Mouse (Mus musculus) myocyte (in vitro differentiated cells): Measurements from ENCODE around the gene Nhsl2. TPM values are rescaled to one million over a fixed set of nuclear protein-coding genes. Genes with fewer than 3 reads are reported as not detected.
"Not testable (repeated sequence)": the region's sequence is repeated elsewhere in the genome, so short reads cannot be mapped to it uniquely, and the experiment has no call there.

Source experiments
- H3K27me3 ChIP-seq: one replicate; pipeline ENCODE4 v1.6.1; 2011; ENCODE audit not compliant: control insufficient read depth, insufficient read depth, insufficient read length
- H3K36me3 ChIP-seq: one replicate; pipeline ENCODE4 v1.6.1; 2011; ENCODE audit not compliant: control insufficient read depth, insufficient read depth
- H3K4me2 ChIP-seq: one replicate; pipeline ENCODE4 v1.6.1; 2011; ENCODE audit warnings: low read depth, control low read depth
- H3K4me3 ChIP-seq: one replicate; pipeline ENCODE4 v1.5.1; 2011; ENCODE audit warnings: mild to moderate bottlenecking, control low read depth, moderate library complexity
- H3K79me2 ChIP-seq: one replicate; pipeline ENCODE4 v1.6.1; 2011; ENCODE audit not compliant: control insufficient read depth, insufficient read depth
- H3ac ChIP-seq: one replicate; pipeline ENCODE4 v1.6.1; 2011; ENCODE audit not compliant: control insufficient read depth, insufficient read length
- CEBPB ChIP-seq: IDR thresholded peaks from 2 replicates; pipeline ENCODE4 v1.6.1; 2011; ENCODE audit warnings: mild to moderate bottlenecking, moderate library complexity; ENCODE audit not compliant: poor library complexity, insufficient read depth, severe bottlenecking
- E2F4 ChIP-seq: IDR thresholded peaks from one replicate; pipeline ENCODE4 v1.6.1; 2011; ENCODE audit warnings: mild to moderate bottlenecking, control low read depth, moderate library complexity; ENCODE audit not compliant: insufficient read depth
- MAX ChIP-seq: IDR thresholded peaks from one replicate; pipeline ENCODE4 v1.6.1; 2011; ENCODE audit warnings: low read depth, mild to moderate bottlenecking, control low read depth
- MYOD1 ChIP-seq, 3 experiments: IDR thresholded peaks; one replicate each; pipeline ENCODE4 v1.6.1; 2011; ENCODE audit warnings: control low read depth in 2 of 3, low read depth in 2 of 3, mild to moderate bottlenecking in 2 of 3, moderate library complexity in 1 of 3; ENCODE audit not compliant: insufficient read length in 2 of 3, control insufficient read depth in 1 of 3
- MYOG ChIP-seq, 3 experiments: IDR thresholded peaks; one replicate each; pipeline ENCODE4 v1.6.1; 2011; ENCODE audit warnings: control low read depth in 2 of 3, low read depth in 2 of 3, mild to moderate bottlenecking in 2 of 3; ENCODE audit not compliant: insufficient read length in 2 of 3, control insufficient read depth in 1 of 3, insufficient read depth in 1 of 3
- POLR2A ChIP-seq: IDR thresholded peaks from one replicate; pipeline ENCODE4 v1.6.1; 2011; ENCODE audit warnings: low read depth, mild to moderate bottlenecking, control low read depth, moderate library complexity; ENCODE audit not compliant: insufficient read length
- POLR2AphosphoS2 ChIP-seq: IDR thresholded peaks from one replicate; pipeline ENCODE4 v1.6.1; 2011; ENCODE audit warnings: low read depth, control low read depth; ENCODE audit not compliant: insufficient read length
- REST ChIP-seq: IDR thresholded peaks from one replicate; pipeline ENCODE4 v1.6.1; 2011; ENCODE audit warnings: mild to moderate bottlenecking, control low read depth, moderate library complexity; ENCODE audit not compliant: insufficient read depth, insufficient read length
- SRF ChIP-seq: IDR thresholded peaks from one replicate; pipeline ENCODE4 v1.6.1; 2011; ENCODE audit warnings: low read depth; ENCODE audit not compliant: control insufficient read depth, insufficient read length
- TCF12 ChIP-seq: IDR thresholded peaks from one replicate; pipeline ENCODE4 v1.6.1; 2011; ENCODE audit warnings: mild to moderate bottlenecking, control low read depth; ENCODE audit not compliant: poor library complexity, insufficient read depth, severe bottlenecking
- TCF3 ChIP-seq: IDR thresholded peaks from one replicate; pipeline ENCODE4 v1.6.1; 2011; ENCODE audit warnings: low read depth, control low read depth; ENCODE audit not compliant: insufficient read length
- USF1 ChIP-seq: IDR thresholded peaks from one replicate; pipeline ENCODE4 v1.6.1; 2011; ENCODE audit warnings: low read depth, mild to moderate bottlenecking, control low read depth, moderate library complexity
- polyA plus RNA-seq: library from polyadenylated mRNA; unstranded; fragments of >200 nt; fragmentation: generic; extraction: Trizol; gene quantifications from one replicate; pipeline ENCODE4 v1.2.1, GENCODE M21; 2012; ENCODE audit warnings: missing spikeins

Gene Nhsl2
- polyA plus RNA-seq, 1 experiment: 0.25 TPM

DNA sequence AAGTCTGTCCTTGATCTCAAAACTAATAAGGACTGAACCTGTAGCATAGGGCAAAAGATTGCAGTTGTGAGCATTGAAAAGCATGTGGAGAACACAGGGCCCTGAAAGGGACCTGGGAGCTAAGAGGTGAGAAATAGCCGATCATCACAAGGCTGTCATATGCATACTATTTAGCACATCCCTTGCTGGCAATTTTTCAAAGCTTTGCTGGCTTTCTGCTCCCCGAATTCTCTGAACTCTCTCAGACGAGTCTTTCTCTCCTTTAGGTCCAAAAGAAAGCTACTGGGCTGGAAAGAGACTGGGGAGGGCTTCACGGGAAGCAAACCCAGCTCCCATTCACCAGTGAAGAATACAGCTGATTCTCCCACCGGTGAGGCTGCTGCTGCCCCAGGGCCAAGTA lies 233.2 kb downstream of the Nhsl2 start:
- no peaks in the 10 kb centered on the region for H3K27me3 ChIP-seq
- H3K4me2 ChIP-seq: no peak overlapping the region
- no peaks in the 10 kb centered on the region for H3K79me2 ChIP-seq
- H3K4me3 ChIP-seq: no peak overlapping the region
- no peak overlapping the region for H3ac ChIP-seq
- TF ChIP-seq TCF3 (no peak), POLR2A (no peak), USF1 (no peak), CEBPB (no peak), MAX (no peak), E2F4 (no peak), REST (no peak), MYOD1 (IDR thresholded peaks at IDR 0.05; ENCODE audit: control insufficient read depth in 1 of 3, insufficient read length in 2 of 3, low read depth in 2 of 3) (no peak), MYOG (IDR thresholded peaks at IDR 0.05; ENCODE audit: control insufficient read depth in 1 of 3, insufficient read depth in 1 of 3, insufficient read length in 2 of 3, low read depth in 2 of 3) (no peak), SRF (no peak), TCF12 (no peak), POLR2AphosphoS2 (no peak)
- H3K36me3 ChIP-seq: no peaks in the 10 kb centered on the region

DNA sequence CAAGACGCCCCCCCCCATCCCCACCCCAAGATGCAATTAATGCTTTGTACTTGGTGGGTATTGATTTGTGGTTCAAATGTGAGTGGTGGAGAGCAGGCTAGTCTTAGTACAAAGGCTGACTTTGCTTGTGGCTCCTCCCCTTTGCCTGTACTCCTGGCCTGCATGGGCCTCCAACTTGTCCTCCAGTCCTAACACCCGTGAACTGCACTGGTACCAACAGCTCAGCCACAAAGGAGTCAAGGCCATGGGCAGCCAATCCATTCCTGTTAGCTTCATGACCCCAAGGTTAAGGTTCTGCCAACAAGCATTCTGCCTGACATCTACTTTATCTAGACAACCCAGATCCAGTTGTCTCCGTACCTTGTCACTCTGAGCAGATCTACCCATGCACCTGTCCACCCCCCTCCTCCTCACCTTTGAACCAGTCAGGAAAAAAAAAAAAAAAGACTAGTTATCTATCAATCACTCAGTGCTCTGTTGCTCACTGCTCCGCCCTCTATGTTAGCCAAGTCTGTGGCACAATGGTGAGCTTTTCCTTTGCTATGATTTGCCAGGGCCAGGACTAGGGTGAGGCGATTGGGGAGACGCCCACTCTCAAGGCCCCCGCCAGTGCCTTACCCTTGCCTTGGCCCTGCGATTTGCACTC lies 236.7 kb downstream of the Nhsl2 start:
- Histone ChIP-seq H3K4me2 (no peak overlapping the region), H3ac (no peak overlapping the region), H3K36me3 (no peaks in the 10 kb centered on the region), H3K4me3 (no peak overlapping the region), H3K79me2 (no peaks in the 10 kb centered on the region), H3K27me3 (no peaks in the 10 kb centered on the region)
- no peak for TF ChIP-seq POLR2A
- TF ChIP-seq MAX: no peak

DNA sequence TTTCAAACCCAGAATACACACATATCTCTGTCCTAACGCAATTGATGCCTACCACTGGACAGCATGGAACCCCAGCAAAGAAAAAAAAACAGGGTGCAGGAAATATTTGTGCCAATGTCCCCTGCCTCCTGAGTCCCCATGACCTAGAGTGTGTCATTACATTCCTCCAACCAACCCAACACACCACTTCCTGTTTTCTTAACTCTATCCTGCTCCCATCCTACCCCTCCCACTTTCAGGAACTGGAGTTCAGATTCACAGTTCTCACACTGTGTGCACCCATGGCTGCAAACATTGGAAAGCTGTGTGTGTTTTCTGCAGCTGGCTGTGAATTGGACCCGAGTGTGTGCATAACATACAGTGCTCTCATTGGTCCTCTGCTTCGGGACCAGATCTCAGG lies 241.4 kb downstream of the Nhsl2 start:
- no peaks in the 10 kb centered on the region for H3K79me2 ChIP-seq
- H3K4me3 ChIP-seq: no peak overlapping the region
- no peak for TF ChIP-seq MYOD1 (IDR thresholded peaks at IDR 0.05; ENCODE audit: control insufficient read depth in 1 of 3, insufficient read length in 2 of 3, low read depth in 2 of 3)
- no peak for TF ChIP-seq E2F4
- TF ChIP-seq SRF: no peak
- no peak for TF ChIP-seq USF1
- TF ChIP-seq TCF3: no peak
- no peak for TF ChIP-seq REST
- no peak for TF ChIP-seq TCF12
- no peak for TF ChIP-seq POLR2AphosphoS2
- TF ChIP-seq CEBPB: no peak
- no peak for TF ChIP-seq MAX
- H3K27me3 ChIP-seq: no peaks in the 10 kb centered on the region
- no peak overlapping the region for H3ac ChIP-seq
- H3K36me3 ChIP-seq: no peaks in the 10 kb centered on the region
- H3K4me2 ChIP-seq: no peak overlapping the region

DNA sequence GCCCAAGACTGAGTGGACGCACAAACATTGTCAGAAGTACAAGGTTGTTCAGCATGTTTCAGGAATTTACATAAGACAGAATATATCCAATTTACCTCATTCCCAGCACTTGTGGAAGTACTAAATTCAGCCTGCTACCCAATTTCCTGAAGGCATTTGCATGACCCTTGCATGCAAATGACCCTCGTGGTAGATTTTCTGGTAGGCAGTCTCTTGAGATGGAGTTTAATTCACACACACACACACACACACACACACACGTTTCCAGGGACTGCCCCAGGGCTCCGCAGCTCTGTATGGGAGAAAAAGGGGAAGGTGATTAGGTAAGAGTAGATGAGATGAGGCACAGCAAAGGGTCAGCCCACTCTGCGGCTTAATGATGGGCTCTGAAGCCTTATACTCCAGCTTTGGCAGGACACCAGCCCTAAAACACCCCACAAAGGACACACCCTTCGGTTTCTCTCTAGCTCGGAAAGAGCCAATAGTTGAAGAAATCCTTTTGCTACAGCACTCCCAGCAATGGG lies 245.3 kb downstream of the Nhsl2 start:
- Histone ChIP-seq H3K27me3 (no peaks in the 10 kb centered on the region), H3ac (no peak overlapping the region), H3K79me2 (no peaks in the 10 kb centered on the region), H3K4me2 (no peak overlapping the region), H3K4me3 (no peak overlapping the region), H3K36me3 (no peaks in the 10 kb centered on the region)
- TF ChIP-seq E2F4: no peak

DNA sequence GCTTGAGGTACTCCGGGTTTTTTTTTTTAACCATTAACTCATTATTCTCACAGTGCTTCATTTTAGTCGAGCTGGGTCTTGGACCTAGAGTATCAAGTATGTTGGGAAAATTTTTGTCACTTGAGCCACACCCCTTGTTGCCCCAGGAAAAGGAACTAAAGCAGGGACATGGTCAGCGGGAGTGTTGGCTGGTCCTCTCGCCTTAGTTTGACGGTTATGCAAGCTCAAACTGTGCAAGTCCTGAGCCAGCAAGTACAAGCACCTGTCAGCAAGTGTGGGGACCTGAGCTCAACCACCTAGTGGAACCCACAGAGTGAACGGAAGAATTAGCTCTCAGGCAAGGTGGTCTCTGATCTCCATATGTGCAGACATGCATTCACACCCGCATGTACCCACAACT lies 252.7 kb downstream of the Nhsl2 start:
- no peak overlapping the region for H3K4me2 ChIP-seq
- H3K27me3 ChIP-seq: no peaks in the 10 kb centered on the region
- H3ac ChIP-seq: no peak overlapping the region
- no peaks in the 10 kb centered on the region for H3K36me3 ChIP-seq
- no peak overlapping the region for H3K4me3 ChIP-seq
- TF ChIP-seq MAX (no peak), CEBPB (no peak)
- H3K79me2 ChIP-seq: no peaks in the 10 kb centered on the region

DNA sequence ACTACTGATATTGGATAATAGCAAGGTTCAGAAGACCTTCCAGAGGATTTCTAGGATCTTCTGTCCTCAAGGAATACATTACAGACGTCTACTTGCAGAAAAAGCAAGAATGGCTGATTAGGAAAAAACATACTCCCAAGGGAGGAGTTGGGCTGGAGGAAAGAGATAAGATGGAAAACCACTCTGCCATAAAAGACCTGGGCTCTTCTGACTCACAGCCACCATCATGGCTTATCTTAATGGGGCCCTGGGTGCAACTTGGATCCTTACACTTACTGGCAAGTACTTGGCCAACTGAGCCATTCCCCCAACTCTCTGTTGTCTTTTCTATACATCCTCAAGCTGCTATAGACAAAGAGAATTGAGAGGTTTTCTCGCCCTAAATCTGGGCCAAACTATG lies 254.6 kb downstream of the Nhsl2 start:
- H3K27me3 ChIP-seq, H3K79me2 ChIP-seq, H3K4me3 ChIP-seq, H3ac ChIP-seq, H3K36me3 ChIP-seq, H3K4me2 ChIP-seq: not testable (repeated sequence)

DNA sequence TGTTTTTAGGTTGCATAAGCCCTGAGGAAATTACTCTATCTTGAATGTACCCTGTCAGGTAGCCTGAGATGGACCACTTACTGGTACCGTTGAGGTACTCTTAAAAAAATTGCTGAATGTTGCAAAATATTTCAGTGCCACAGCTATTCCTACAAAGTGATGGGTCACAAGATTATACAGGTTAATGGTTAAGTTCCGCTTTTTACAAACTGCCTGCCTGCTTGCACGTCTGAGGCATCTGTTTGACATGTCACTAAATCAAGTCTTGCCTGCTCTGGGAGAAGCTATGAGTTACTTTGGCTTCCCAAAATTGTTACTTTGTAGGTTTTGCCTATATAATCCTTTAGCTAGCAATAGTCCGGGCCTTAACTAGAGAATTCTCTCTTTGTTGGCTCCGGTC lies 260.2 kb downstream of the Nhsl2 start:
- not testable (repeated sequence) for H3K4me3 ChIP-seq, H3K79me2 ChIP-seq, H3K36me3 ChIP-seq, H3K4me2 ChIP-seq, H3K27me3 ChIP-seq, H3ac ChIP-seq
